Mouse (Mus musculus) heart, postnatal 0 days (tissue): ENCODE measurements around the gene Cmtm8. TPM values are rescaled to one million over a fixed set of nuclear protein-coding genes. Genes with fewer than 3 reads are reported as not detected.

Experiments
- ATAC-seq: fragments of 200-750 bp; cut with Nextera tagmentation; 2 replicates; pipeline ENCODE4 v1.8.0; 2017; ENCODE audit warnings: low read depth, moderate number of reproducible peaks, moderate library complexity; ENCODE audit not compliant: insufficient read depth
- DNase-seq: peaks from one replicate; pipeline ENCODE4 v3.0.0-alpha.2; 2016; ENCODE audit warnings: low spot score
- H3K27ac ChIP-seq: fragments of 300-500 bp; sonication (generic); 2 replicates; pipeline ENCODE4 v1.5.1; 2014; ENCODE audit warnings: low read depth, mild to moderate bottlenecking
- H3K27me3 ChIP-seq: fragments of 300-500 bp; sonication (generic); 2 replicates; pipeline ENCODE4 v1.6.1; 2014; ENCODE audit warnings: low read length, mixed read lengths; ENCODE audit not compliant: control insufficient read depth, insufficient read depth
- H3K36me3 ChIP-seq: fragments of 300-500 bp; sonication (generic); replicated peaks from 2 replicates; pipeline ENCODE4 v1.6.1; 2014; ENCODE audit warnings: low read length, mixed read lengths; ENCODE audit not compliant: control insufficient read depth, insufficient read depth
- H3K4me1 ChIP-seq: fragments of 300-500 bp; sonication (generic); 2 replicates; pipeline ENCODE4 v1.6.1; 2014; ENCODE audit warnings: antibody characterized with exemption; ENCODE audit not compliant: control insufficient read depth, insufficient read depth
- H3K4me2 ChIP-seq: fragments of 300-500 bp; sonication (generic); 2 replicates; pipeline ENCODE4 v1.6.1; 2014; ENCODE audit warnings: low read depth, mild to moderate bottlenecking, low read length, moderate library complexity
- H3K4me3 ChIP-seq: fragments of 300-500 bp; sonication (generic); 2 replicates; pipeline ENCODE4 v1.5.1; 2014; ENCODE audit warnings: low read depth, low read length
- H3K9ac ChIP-seq: fragments of 300-500 bp; sonication (generic); replicated peaks from 2 replicates; pipeline ENCODE4 v1.6.1; 2014; ENCODE audit warnings: low read depth, low read length, mixed read lengths
- H3K9me3 ChIP-seq: fragments of 300-500 bp; sonication (generic); replicated peaks from 2 replicates; pipeline ENCODE4 v1.6.1; 2016; ENCODE audit warnings: low read length; ENCODE audit not compliant: control insufficient read depth
- CTCF ChIP-seq: IDR thresholded peaks from 2 replicates; pipeline ENCODE4 v1.5.1; 2016; ENCODE audit warnings: antibody characterized with exemption, control low read depth, low read depth
- EP300 ChIP-seq: IDR thresholded peaks from 2 replicates; pipeline ENCODE4 v1.6.1; 2016; ENCODE audit warnings: antibody characterized with exemption, low read depth
- WGBS: fragments of 180-500 bp; shearing (Covaris S2); extraction: QIAGEN DNeasy Blood & Tissue Kit; methylation state at CpG from one replicate; pipeline ENCODE4 v1.1.7; 2014; 5-methylcytosine and 5-hydroxymethylcytosine counted together
- polyA plus RNA-seq: library from polyadenylated mRNA; unstranded; fragments of >200 nt; fragmentation: Nextera tagmentation; extraction: Ambion mirVana; gene quantifications from 2 replicates; pipeline ENCODE4 v1.2.1, GENCODE M21; 2015
- total RNA-seq: library from RNA; depleted of rRNA; stranded (reverse); fragments of >200 nt; gene quantifications from 2 replicates; pipeline ENCODE4 v1.2.3, GENCODE M21; 2014; ENCODE audit warnings: low replicate concordance

Cmtm8 gene
- total and polyA plus RNA-seq, 2 experiments from 2014 or later, result 14.4 to 14.8 TPM

- WGBS, result 79% methylated on average over 8 of the region's 8 CpGs
- no peak overlapping the region for H3K4me2 ChIP-seq
- H3K27ac ChIP-seq, result no peak overlapping the region
- H3K4me1 ChIP-seq, result no peaks in the 10 kb centered on the region
- no peak for DNase-seq
- H3K27me3 ChIP-seq, result no peaks in the 10 kb centered on the region
- no peak overlapping the region for H3K9ac ChIP-seq
- TF ChIP-seq CTCF, result no peak
- TF ChIP-seq EP300, result no peak
- H3K4me3 ChIP-seq, result no peak overlapping the region
- 0 out of 2 replicates have a peak, but pooled peaks cover 4% of the 10 kb centered on the region for H3K9me3 ChIP-seq
- no peaks in the 10 kb centered on the region for H3K36me3 ChIP-seq
- no peak for ATAC-seq
These were observed 54.0 kb downstream of the Cmtm8 start for GRCm38 (mm10) chr9:114789989-114790388.

- WGBS, result 61% methylated on average over 7 of the region's 7 CpGs
- Histone ChIP-seq H3K36me3 (no peaks in the 10 kb centered on the region), H3K9ac (no peak overlapping the region), H3K27me3 (no peaks in the 10 kb centered on the region), H3K9me3 (0 out of 2 replicates have a peak, but pooled peaks cover 4% of the 10 kb centered on the region), H3K27ac (no peak overlapping the region), H3K4me1 (no peaks in the 10 kb centered on the region), H3K4me3 (no peak overlapping the region), H3K4me2 (no peak overlapping the region)
- ATAC-seq (no peak), DNase-seq (no peak)
- TF ChIP-seq CTCF, result no peak
- no peak for TF ChIP-seq EP300
These were observed 54.4 kb downstream of the Cmtm8 start for GRCm38 (mm10) chr9:114789557-114789956.

GRCm38 (mm10) chr9:114788697-114789096 is 55.3 kb downstream of the Cmtm8 start:
- Histone ChIP-seq H3K9me3 (0 out of 2 replicates have a peak, but pooled peaks cover 4% of the 10 kb centered on the region), H3K9ac (no peak overlapping the region), H3K27me3 (no peaks in the 10 kb centered on the region), H3K36me3 (no peaks in the 10 kb centered on the region), H3K4me3 (no peak overlapping the region), H3K27ac (no peak overlapping the region), H3K4me1 (no peaks in the 10 kb centered on the region), H3K4me2 (no peak overlapping the region)
- no peak for ATAC-seq
- WGBS, result 73% methylated on average over 8 of the region's 8 CpGs
- DNase-seq, result no peak
- no peak for TF ChIP-seq EP300
- TF ChIP-seq CTCF, result no peak

- Histone ChIP-seq H3K9ac (no peak overlapping the region), H3K27ac (no peak overlapping the region), H3K9me3 (0 out of 2 replicates have a peak, but pooled peaks cover 4% of the 10 kb centered on the region), H3K4me2 (no peak overlapping the region), H3K36me3 (no peaks in the 10 kb centered on the region), H3K27me3 (no peaks in the 10 kb centered on the region), H3K4me3 (no peak overlapping the region), H3K4me1 (no peaks in the 10 kb centered on the region)
- no peak for TF ChIP-seq EP300
- no peak for TF ChIP-seq CTCF
- ATAC-seq, result no peak
- WGBS, result 86% methylated on average over 7 of the region's 7 CpGs
- DNase-seq, result no peak
These were observed 56.2 kb downstream of the Cmtm8 start for GRCm38 (mm10) chr9:114787716-114788115.

- no peak for DNase-seq
- no peak overlapping the region for H3K4me3 ChIP-seq
- H3K9me3 ChIP-seq, result 0 out of 2 replicates have a peak, but pooled peaks cover 4% of the 10 kb centered on the region
- H3K27ac ChIP-seq, result no peak overlapping the region
- peaks cover under 1% of the 10 kb centered on the region; the same call in 1 of the 2 replicates for H3K4me1 ChIP-seq
- H3K27me3 ChIP-seq, result no peaks in the 10 kb centered on the region
- no peak for ATAC-seq
- TF ChIP-seq EP300 (no peak), CTCF (no peak)
- 91% methylated on average over 5 of the region's 5 CpGs for WGBS
- no peaks in the 10 kb centered on the region for H3K36me3 ChIP-seq
- H3K9ac ChIP-seq, result no peak overlapping the region
- H3K4me2 ChIP-seq, result no peak overlapping the region
These were observed 56.8 kb downstream of the Cmtm8 start for GRCm38 (mm10) chr9:114787134-114787533.

- TF ChIP-seq CTCF (no peak), EP300 (no peak)
- Histone ChIP-seq H3K4me2 (no peak overlapping the region), H3K4me1 (peaks cover 3% of the 10 kb centered on the region; the same call in 1 of the 2 replicates), H3K9me3 (0 out of 2 replicates have a peak, but pooled peaks cover 4% of the 10 kb centered on the region), H3K27ac (no peak overlapping the region), H3K27me3 (no peaks in the 10 kb centered on the region), H3K36me3 (no peaks in the 10 kb centered on the region), H3K9ac (no peak overlapping the region), H3K4me3 (no peak overlapping the region)
- no peak for DNase-seq
- 24% methylated on average over 16 of the region's 16 CpGs for WGBS
- ATAC-seq, result no peak
These were observed 58.4 kb downstream of the Cmtm8 start for GRCm38 (mm10) chr9:114785432-114786125.
